Mouse (Mus musculus): ENCODE data around the gene Pyroxd2. TPM values are rescaled to one million over a fixed set of nuclear protein-coding genes. Genes with fewer than 3 reads are reported as not detected.

Gene Pyroxd2
- total RNA-seq, 2 experiments from 2014 or later, result 2.7 to 3.2 TPM

GRCm38 (mm10) chr19:42740163-42740899 lies 12.2 kb downstream of the Pyroxd2 start:
- no peak for TF ChIP-seq CTCF (conservative IDR thresholded peaks at IDR 0.05)
- no peak for DNase-seq (ENCODE audit: low spot score in 2 of 2)
- Histone ChIP-seq H3K27ac (no peak overlapping the region), H3K4me3 (no peak overlapping the region)

DNA sequence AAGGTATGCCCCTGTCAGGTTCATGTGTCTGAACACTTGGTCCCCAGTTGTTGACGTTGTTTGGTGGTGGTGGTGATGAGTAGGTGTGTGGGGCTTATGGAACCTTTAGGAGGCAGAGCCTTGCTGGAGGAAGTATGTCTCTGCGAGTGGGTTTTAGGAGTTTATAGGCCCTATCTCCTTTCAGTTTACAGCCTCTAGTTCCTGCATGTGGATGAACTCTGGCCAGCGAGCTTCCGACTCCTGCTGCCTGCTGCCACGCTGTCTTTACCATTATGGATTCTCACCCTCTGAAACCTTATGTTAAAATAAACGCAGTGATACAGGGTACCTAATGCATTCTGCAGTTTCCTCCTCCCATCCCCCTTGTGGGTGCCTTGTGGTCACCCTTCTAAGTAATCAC lies 12.8 kb downstream of the Pyroxd2 start:
- Histone ChIP-seq H3K27ac (no peak overlapping the region), H3K4me3 (no peak overlapping the region)
- no peak for TF ChIP-seq CTCF (conservative IDR thresholded peaks at IDR 0.05)
- DNase-seq (ENCODE audit: low spot score in 2 of 2), result no peak

GRCm38 (mm10) chr19:42737753-42738152 lies 14.8 kb downstream of the Pyroxd2 start:
- DNase-seq (ENCODE audit: low spot score in 2 of 2), result no peak
- Histone ChIP-seq H3K4me3 (no peak overlapping the region), H3K27ac (no peak overlapping the region)
- no peak for TF ChIP-seq CTCF (conservative IDR thresholded peaks at IDR 0.05)

DNA sequence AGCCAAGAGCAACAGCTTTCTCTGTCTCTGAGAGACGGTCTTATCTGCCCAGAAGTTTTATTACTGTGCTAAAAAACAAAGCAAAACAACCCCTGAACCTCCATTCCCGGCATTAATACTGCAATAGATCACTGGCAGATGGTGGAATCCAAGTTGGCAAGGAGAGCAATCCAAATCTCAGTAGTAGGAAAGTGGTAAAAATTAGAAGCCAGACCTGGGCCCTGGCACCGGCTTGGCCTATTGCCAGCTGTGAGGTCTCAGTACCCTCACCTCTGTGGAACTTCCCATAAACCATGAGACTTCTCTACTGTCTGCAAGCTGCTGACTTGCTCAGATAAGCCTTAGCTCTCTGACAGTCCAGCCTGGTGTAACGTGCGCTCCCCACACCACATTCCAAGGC lies 17.6 kb downstream of the Pyroxd2 start:
- Histone ChIP-seq H3K4me3 (no peak overlapping the region), H3K27ac (no peak overlapping the region)
- no peak for TF ChIP-seq CTCF (conservative IDR thresholded peaks at IDR 0.05)
- DNase-seq (ENCODE audit: low spot score in 2 of 2), result no peak

GRCm38 (mm10) chr19:42727424-42727823 lies 25.2 kb downstream of the Pyroxd2 start:
- no peak overlapping the region for H3K4me3 ChIP-seq
- no peak for TF ChIP-seq CTCF (conservative IDR thresholded peaks at IDR 0.05)
- H3K27ac ChIP-seq, result no peak overlapping the region
- no peak for DNase-seq (ENCODE audit: low spot score in 2 of 2)

- no peak for TF ChIP-seq CTCF (conservative IDR thresholded peaks at IDR 0.05)
- no peak for DNase-seq (ENCODE audit: low spot score in 2 of 2)
- no peak overlapping the region for H3K27ac ChIP-seq
Observed at GRCm38 (mm10) chr19:42726766-42727165, 25.8 kb downstream of the Pyroxd2 start.

GRCm38 (mm10) chr19:42725973-42726350 lies 26.6 kb downstream of the Pyroxd2 start:
- H3K27ac ChIP-seq, result no peak overlapping the region
- H3K4me3 ChIP-seq, result no peak overlapping the region
- no peak for DNase-seq (ENCODE audit: low spot score in 2 of 2)
- no peak for TF ChIP-seq CTCF (conservative IDR thresholded peaks at IDR 0.05)

More at GRCm38 (mm10) chr19:42726766-42727165, 25.8 kb downstream of the Pyroxd2 start:
- H3K4me3 ChIP-seq, result no peak overlapping the region

- DNase-seq (ENCODE audit: low spot score in 2 of 2), result no peak
- no peak overlapping the region for H3K27ac ChIP-seq
- no peak for TF ChIP-seq CTCF (conservative IDR thresholded peaks at IDR 0.05)
- no peak overlapping the region for H3K4me3 ChIP-seq
Observed at GRCm38 (mm10) chr19:42725056-42725972, 27.3 kb downstream of the Pyroxd2 start.

GRCm38 (mm10) chr19:42723302-42723701 lies 29.3 kb downstream of the Pyroxd2 start:
- peak; percentile 42 for TF ChIP-seq CTCF (conservative IDR thresholded peaks at IDR 0.05)
- Histone ChIP-seq H3K4me3 (no peak overlapping the region), H3K27ac (no peak overlapping the region)
- DNase-seq (ENCODE audit: low spot score in 2 of 2), result no peak

GRCm38 (mm10) chr19:42722500-42722899 lies 30.1 kb downstream of the Pyroxd2 start:
- no peak for TF ChIP-seq CTCF (conservative IDR thresholded peaks at IDR 0.05)
- DNase-seq (ENCODE audit: low spot score in 2 of 2), result no peak

DNA sequence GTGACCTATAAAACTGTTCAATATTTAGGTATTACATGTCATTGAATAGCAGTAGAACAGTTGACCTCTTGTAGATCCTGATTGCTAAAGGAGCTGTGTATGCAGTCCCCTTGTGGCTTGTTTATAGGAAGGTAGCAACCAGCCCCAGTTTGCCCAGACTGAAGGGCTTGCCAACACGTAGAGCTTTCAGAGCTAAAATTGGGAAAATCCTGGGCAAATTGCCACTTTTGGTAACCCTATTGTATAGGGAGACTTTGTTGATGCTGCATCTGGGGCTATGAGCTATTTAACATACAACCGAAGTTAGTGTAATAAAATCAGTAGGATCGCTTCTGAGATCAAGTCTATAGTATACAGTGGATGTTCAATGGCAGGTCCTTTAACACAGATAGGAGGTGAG lies 34.5 kb downstream of the Pyroxd2 start:
- Histone ChIP-seq H3K4me3 (no peak overlapping the region), H3K27ac (peak overlapping the region; percentile 12; the same call in 1 of the 2 replicates)
- no peak for TF ChIP-seq CTCF (conservative IDR thresholded peaks at IDR 0.05)
- no peak for DNase-seq (ENCODE audit: low spot score in 2 of 2)

More at GRCm38 (mm10) chr19:42722500-42722899, 30.1 kb downstream of the Pyroxd2 start:
- no peak overlapping the region for H3K4me3 ChIP-seq
- H3K27ac ChIP-seq, result no peak overlapping the region

DNA sequence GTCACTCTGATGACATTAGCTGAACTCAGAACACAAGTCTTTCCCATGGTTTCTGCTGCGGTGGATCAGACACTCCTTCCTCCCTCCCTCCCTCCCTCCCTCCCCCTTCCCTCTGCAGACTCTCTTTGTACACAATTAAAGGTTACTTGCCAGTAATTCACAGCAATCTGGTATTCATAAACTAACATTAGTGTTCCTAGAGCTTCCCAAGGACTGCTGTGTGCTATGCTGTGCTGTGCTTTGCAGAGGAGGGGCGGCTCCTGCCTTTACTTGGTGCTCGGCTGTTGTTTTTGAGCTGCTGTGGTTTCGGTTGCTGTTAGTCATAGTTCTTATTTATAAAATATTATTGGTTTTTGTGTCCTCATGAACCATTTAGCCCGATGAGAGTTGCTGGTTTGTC lies 34.9 kb downstream of the Pyroxd2 start:
- Histone ChIP-seq H3K27ac (peak overlapping the region; percentile 89; the same call in 1 of the 2 replicates), H3K4me3 (no peak overlapping the region)
- no peak for DNase-seq (ENCODE audit: low spot score in 2 of 2)
- no peak for TF ChIP-seq CTCF (conservative IDR thresholded peaks at IDR 0.05)

DNA sequence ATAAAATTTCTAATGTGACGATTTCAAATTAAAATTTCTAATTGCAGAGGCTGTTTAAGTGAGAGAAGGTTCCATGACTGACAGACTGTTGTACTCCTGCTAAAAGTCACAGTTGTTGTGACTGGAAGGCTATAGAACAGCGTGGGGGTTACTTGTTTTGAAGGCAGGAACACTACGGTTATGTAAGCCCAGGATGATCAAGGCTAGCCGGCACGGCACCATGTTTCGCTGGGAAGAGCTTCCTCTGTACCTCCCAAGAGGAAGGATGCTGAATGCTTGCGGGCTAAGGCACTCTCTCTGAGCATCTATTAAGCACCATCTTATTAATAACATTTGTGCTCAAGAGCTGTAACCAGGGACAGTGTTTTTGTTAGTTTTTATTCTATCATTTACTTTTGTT lies 36.1 kb downstream of the Pyroxd2 start:
- peak; percentile 55 to 81 for DNase-seq (ENCODE audit: low spot score in 2 of 2)
- TF ChIP-seq CTCF (conservative IDR thresholded peaks at IDR 0.05), result no peak
- H3K4me3 ChIP-seq, result no peak overlapping the region
- H3K27ac ChIP-seq, result peak overlapping the region; percentile 89

All from layer of hippocampus, adult 2 months (tissue).